Mouse (Mus musculus) MEL (cell line): ENCODE measurements around the gene Zdhhc6. TPM values are rescaled to one million over a fixed set of nuclear protein-coding genes. Genes with fewer than 3 reads are reported as not detected.
A peak's percentile ranks its signal among the peaks of the same experiment; 100 is the strongest.

Experiments
- DNase-seq: peaks from one replicate; pipeline ENCODE4 v3.0.0; 2011; ENCODE audit warnings: low read depth, low spot score
- H3K27ac ChIP-seq: 2 replicates; pipeline ENCODE4 v1.5.1; 2012; ENCODE audit warnings: low read depth, mild to moderate bottlenecking, control low read depth, low read length, moderate library complexity; ENCODE audit not compliant: control insufficient read depth
- H3K27me3 ChIP-seq, 2 experiments: fragments of 150-350 bp in 1 of 2; sonication (generic) in 1 of 2; 2 replicates each; pipeline ENCODE4 v1.6.1; 2012; ENCODE audit warnings: low read length in 2 of 2, mild to moderate bottlenecking in 2 of 2, improper control_type of control experiment in 1 of 2, moderate library complexity in 1 of 2; ENCODE audit not compliant: insufficient read depth in 2 of 2, control insufficient read depth in 1 of 2
- H3K36me3 ChIP-seq, 2 experiments: 2 replicates each; pipeline ENCODE4 v1.6.1; 2012 to 2014; ENCODE audit warnings: low read length in 2 of 2, improper control_type of control experiment in 1 of 2, inconsistent platforms in 1 of 2, mild to moderate bottlenecking in 1 of 2; ENCODE audit not compliant: insufficient read depth in 2 of 2, control insufficient read depth in 1 of 2
- H3K4me1 ChIP-seq, 2 experiments: fragments of 150-350 bp in 1 of 2; sonication (generic) in 1 of 2; 2 replicates each; pipeline ENCODE4 v1.6.1; 2012; ENCODE audit warnings: low read length in 2 of 2, improper control_type of control experiment in 1 of 2, mild to moderate bottlenecking in 1 of 2; ENCODE audit not compliant: insufficient read depth in 2 of 2, control insufficient read depth in 1 of 2
- H3K4me3 ChIP-seq, 2 experiments: fragments of 150-350 bp in 1 of 2; sonication (generic) in 1 of 2; 2 replicates each; pipeline ENCODE4 v1.5.1; 2012; ENCODE audit warnings: low read depth in 2 of 2, low read length in 2 of 2, mild to moderate bottlenecking in 2 of 2, moderate library complexity in 2 of 2, control low read depth in 1 of 2, improper control_type of control experiment in 1 of 2; ENCODE audit not compliant: control insufficient read depth in 1 of 2, insufficient read depth in 1 of 2
- H3K79me2 ChIP-seq: 2 replicates; pipeline ENCODE4 v1.6.1; 2012; ENCODE audit warnings: mild to moderate bottlenecking, low read length, moderate library complexity; ENCODE audit not compliant: control insufficient read depth, poor library complexity, insufficient read depth
- H3K9ac ChIP-seq: 2 replicates; pipeline ENCODE4 v1.6.1; 2012; ENCODE audit warnings: low read depth, mild to moderate bottlenecking, control low read depth, low read length, moderate library complexity; ENCODE audit not compliant: control insufficient read depth, poor library complexity, severe bottlenecking
- H3K9me3 ChIP-seq: fragments of 150-350 bp; sonication (generic); replicated peaks from 2 replicates; pipeline ENCODE4 v1.6.1; 2012; ENCODE audit warnings: mild to moderate bottlenecking, low read length, improper control_type of control experiment, moderate library complexity; ENCODE audit not compliant: insufficient read depth
- CHD1 ChIP-seq: IDR thresholded peaks from 2 replicates; pipeline ENCODE4 v1.6.1; 2012; ENCODE audit warnings: low read depth, mild to moderate bottlenecking, inconsistent platforms, low read length, improper control_type of control experiment
- CHD2 ChIP-seq: IDR thresholded peaks from 2 replicates; pipeline ENCODE4 v1.6.1; 2011; ENCODE audit warnings: low read length, improper control_type of control experiment
- E2F4 ChIP-seq: IDR thresholded peaks from 2 replicates; pipeline ENCODE4 v1.6.1; 2011; ENCODE audit warnings: low read depth, low read length, improper control_type of control experiment, borderline replicate concordance
- EP300 ChIP-seq, 2 experiments: IDR thresholded peaks; 2 replicates each; pipeline ENCODE4 v1.6.1; 2011; ENCODE audit warnings: improper control_type of control experiment in 2 of 2, low read length in 2 of 2, low read depth in 1 of 2, mild to moderate bottlenecking in 1 of 2
- ETS1 ChIP-seq: IDR thresholded peaks from 2 replicates; pipeline ENCODE4 v1.6.1; 2012; ENCODE audit warnings: low read depth, mild to moderate bottlenecking, inconsistent platforms, low read length, improper control_type of control experiment, moderate library complexity
- GABPA ChIP-seq: IDR thresholded peaks from 2 replicates; pipeline ENCODE4 v1.6.1; 2012; ENCODE audit warnings: low read depth, mild to moderate bottlenecking, inconsistent platforms, low read length, improper control_type of control experiment, moderate library complexity
- GATA1 ChIP-seq: IDR thresholded peaks from 2 replicates; pipeline ENCODE4 v1.6.1; 2011; ENCODE audit warnings: low read depth, low read length, improper control_type of control experiment
- MAFK ChIP-seq: IDR thresholded peaks from 2 replicates; pipeline ENCODE4 v1.6.1; 2011; ENCODE audit warnings: low read depth, mild to moderate bottlenecking, low read length, improper control_type of control experiment, borderline replicate concordance
- MAX ChIP-seq: IDR thresholded peaks from 2 replicates; pipeline ENCODE4 v1.6.1; 2011; ENCODE audit warnings: low read length, improper control_type of control experiment
- MAZ ChIP-seq: IDR thresholded peaks from 2 replicates; pipeline ENCODE4 v1.6.1; 2012; ENCODE audit warnings: low read depth, mild to moderate bottlenecking, inconsistent platforms, low read length, improper control_type of control experiment
- MEF2A ChIP-seq: IDR thresholded peaks from 2 replicates; pipeline ENCODE4 v1.6.1; 2014; ENCODE audit warnings: low read depth, mild to moderate bottlenecking, inconsistent platforms, low read length, improper control_type of control experiment; ENCODE audit not compliant: poor library complexity, insufficient replicate concordance, severe bottlenecking; ENCODE audit errors: extremely low read depth
- MXI1 ChIP-seq: IDR thresholded peaks from 2 replicates; pipeline ENCODE4 v1.6.1; 2011; ENCODE audit warnings: mild to moderate bottlenecking, low read depth, low read length, improper control_type of control experiment
- MYB ChIP-seq: IDR thresholded peaks from 2 replicates; pipeline ENCODE4 v1.6.1; 2011; ENCODE audit warnings: mild to moderate bottlenecking, low read depth, low read length, improper control_type of control experiment
- POLR2AphosphoS2 ChIP-seq: IDR thresholded peaks from 2 replicates; pipeline ENCODE4 v1.6.1; 2011; ENCODE audit warnings: low read length, improper control_type of control experiment
- RAD21 ChIP-seq: IDR thresholded peaks from 2 replicates; pipeline ENCODE4 v1.6.1; 2011; ENCODE audit warnings: mild to moderate bottlenecking, low read depth, low read length, improper control_type of control experiment
- RCOR1 ChIP-seq: IDR thresholded peaks from 2 replicates; pipeline ENCODE4 v1.6.1; 2012; ENCODE audit warnings: low read depth, mild to moderate bottlenecking, inconsistent platforms, low read length, improper control_type of control experiment
- SIN3A ChIP-seq: IDR thresholded peaks from 2 replicates; pipeline ENCODE4 v1.6.1; 2012; ENCODE audit warnings: low read length, improper control_type of control experiment, inconsistent platforms
- TCF12 ChIP-seq: IDR thresholded peaks from 2 replicates; pipeline ENCODE4 v1.6.1; 2014; ENCODE audit warnings: low read depth, mild to moderate bottlenecking, inconsistent platforms, low read length, improper control_type of control experiment, moderate library complexity
- UBTF ChIP-seq: IDR thresholded peaks from 2 replicates; pipeline ENCODE4 v1.6.1; 2012; ENCODE audit warnings: low read depth, mild to moderate bottlenecking, inconsistent platforms, low read length, improper control_type of control experiment, moderate library complexity, borderline replicate concordance; ENCODE audit not compliant: insufficient read depth
- USF1 ChIP-seq: IDR thresholded peaks from 2 replicates; pipeline ENCODE4 v1.6.1; 2014; ENCODE audit warnings: low read depth, mild to moderate bottlenecking, inconsistent platforms, low read length, improper control_type of control experiment, moderate library complexity
- USF2 ChIP-seq, 2 experiments: IDR thresholded peaks; 2 replicates each; pipeline ENCODE4 v1.6.1; 2011 to 2012; ENCODE audit warnings: improper control_type of control experiment in 2 of 2, low read length in 2 of 2, borderline replicate concordance in 1 of 2, inconsistent platforms in 1 of 2, low read depth in 1 of 2, mild to moderate bottlenecking in 1 of 2; ENCODE audit not compliant: insufficient read depth in 1 of 2
- ZKSCAN1 ChIP-seq: IDR thresholded peaks from 2 replicates; pipeline ENCODE4 v1.6.1; 2012; ENCODE audit warnings: low read depth, mild to moderate bottlenecking, inconsistent platforms, low read length, improper control_type of control experiment, moderate library complexity
- polyA plus RNA-seq, 2 experiments: library from polyadenylated mRNA; stranded (reverse) in 1 of 2; unstranded in 1 of 2; fragments of >175 nt in 1 of 2; fragments of >200 nt in 1 of 2; gene quantifications; 2 replicates each; pipeline versions ENCODE4 v1.2.1 to v1.2.4; 2012; ENCODE audit warnings: low replicate concordance in 2 of 2, low read depth in 1 of 2; ENCODE audit not compliant: insufficient read length in 2 of 2, insufficient read depth in 1 of 2, missing spikeins in 1 of 2
- total RNA-seq: library from RNA; depleted of rRNA; stranded (reverse); fragments of 300-350 nt; gene quantifications from 2 replicates; pipeline ENCODE4 v1.2.3, GENCODE M21; 2012

Gene Zdhhc6
- total and polyA plus RNA-seq, 3 experiments: 95.6 to 114 (median 109) TPM

- no peak for TF ChIP-seq E2F4
- TF ChIP-seq CHD2: no peak
- TF ChIP-seq USF1: no peak
Observed at GRCm38 (mm10) chr19:55284093-55284492, 31.7 kb downstream of the Zdhhc6 start (continued).

- no peak overlapping the region for H3K4me3 ChIP-seq
- no peaks in the 10 kb centered on the region for H3K79me2 ChIP-seq
- no peak overlapping the region for H3K9ac ChIP-seq
- H3K4me1 ChIP-seq: peaks cover 37 to 41% of the 10 kb centered on the region in 2 experiments
- H3K9me3 ChIP-seq: no peaks in the 10 kb centered on the region
- H3K27ac ChIP-seq: no peak overlapping the region
- H3K36me3 ChIP-seq: peaks cover 51 to 58% of the 10 kb centered on the region in 2 experiments
- H3K27me3 ChIP-seq: no peaks in the 10 kb centered on the region
- DNase-seq: no peak
- TF ChIP-seq CHD1 (0 out of 2 replicates have a peak, but pooled peaks have one; percentile 23), MAX (no peak)
Observed at GRCm38 (mm10) chr19:55276770-55277169, 39.1 kb downstream of the Zdhhc6 start.

- H3K9me3 ChIP-seq: no peaks in the 10 kb centered on the region
- peak; percentile 74 to 75; a peak in 3 of 4 replicates for TF ChIP-seq EP300 (IDR thresholded peaks at IDR 0.05; ENCODE audit: low read depth in 1 of 2, low read length in 2 of 2)
- TF ChIP-seq MAFK: no peak
- TF ChIP-seq ZKSCAN1: no peak
- 0 out of 2 replicates have a peak, but pooled peaks have one; percentile 37 for TF ChIP-seq SIN3A
- TF ChIP-seq UBTF: no peak
- no peak for TF ChIP-seq GABPA
- no peak for TF ChIP-seq USF1
- TF ChIP-seq TCF12: peak; percentile 56; the same call in 1 of the 2 replicates
- no peak; the same call in none of the 2 replicates for TF ChIP-seq MYB
- no peak for TF ChIP-seq POLR2AphosphoS2
- peak; percentile 87 for TF ChIP-seq GATA1
- TF ChIP-seq ETS1: peak; percentile 66
- TF ChIP-seq RCOR1: peak; percentile 58; the same call in 1 of the 2 replicates
- no peak for TF ChIP-seq RAD21
- no peak for TF ChIP-seq MEF2A
- no peak for TF ChIP-seq MXI1
- no peak for TF ChIP-seq USF2 (IDR thresholded peaks at IDR 0.05; ENCODE audit: borderline replicate concordance in 1 of 2, insufficient read depth in 1 of 2, low read depth in 1 of 2, low read length in 2 of 2)
- TF ChIP-seq MAZ: 0 out of 2 replicates have a peak, but pooled peaks have one; percentile 22
- TF ChIP-seq CHD1: no peak
- H3K4me3 ChIP-seq: no peak overlapping the region
- peaks cover 42 to 46% of the 10 kb centered on the region in 2 experiments for H3K4me1 ChIP-seq
- H3K9ac ChIP-seq: no peak overlapping the region; the same call in 1 of the 2 replicates
- no peaks in the 10 kb centered on the region for H3K27me3 ChIP-seq
- peak overlapping the region; percentile 70 for H3K27ac ChIP-seq
- peak; percentile 47 for DNase-seq
- H3K36me3 ChIP-seq: peaks cover 51 to 57% of the 10 kb centered on the region in 2 experiments
- no peaks in the 10 kb centered on the region for H3K79me2 ChIP-seq
Observed at GRCm38 (mm10) chr19:55276100-55276499, 39.7 kb downstream of the Zdhhc6 start.
